Mouse (Mus musculus): ENCODE data around the gene Msx3. TPM values are rescaled to one million over a fixed set of nuclear protein-coding genes. Genes with fewer than 3 reads are reported as not detected.
A peak's percentile ranks its signal among the peaks of the same experiment; 100 is the strongest.

The Msx3 gene
- total RNA-seq (2017) = not detected in 2 replicates

DNA sequence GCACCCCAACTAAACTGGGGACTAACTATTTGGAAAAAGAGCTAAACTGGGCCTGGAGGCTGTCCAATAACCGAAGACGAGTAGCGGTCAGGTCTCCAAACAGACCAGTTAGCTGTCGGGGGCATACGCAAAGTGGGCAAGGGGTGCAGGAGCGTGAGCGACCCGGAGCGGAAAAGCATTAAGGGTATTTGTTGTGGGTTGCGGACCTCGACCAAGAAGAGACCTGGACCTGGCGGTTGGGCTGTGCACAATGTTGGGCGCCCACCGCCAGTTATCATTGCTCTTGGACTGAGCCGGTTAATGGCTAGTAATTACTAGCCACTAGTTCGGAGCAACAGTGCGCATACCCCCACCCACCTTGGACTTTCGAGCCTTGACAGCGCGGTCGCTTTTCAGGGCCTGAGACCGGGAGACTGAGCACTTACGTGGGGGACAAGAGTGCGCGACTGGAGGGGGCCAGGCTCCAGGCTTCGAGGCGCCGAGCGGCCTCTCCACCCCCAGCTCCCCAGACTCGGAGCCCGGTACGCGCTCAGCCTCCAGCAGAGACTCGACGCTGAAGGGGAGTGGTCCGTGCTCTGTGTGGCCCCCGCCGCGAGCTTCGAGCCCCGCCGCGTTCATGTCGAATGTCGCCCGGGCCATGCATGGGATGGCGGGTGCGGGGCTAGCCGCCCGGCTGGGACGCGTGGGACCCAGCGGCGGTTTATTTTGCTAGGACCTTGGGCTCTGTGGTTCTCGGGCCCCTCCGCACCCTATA lies at the start of gene Msx3:
Gene Msx3, minus strand, starts transcription at position 729 of the 754 bp plus-strand sequence.
- peak in 1 of 2 experiments; percentile 10; a peak in 1 of 4 replicates for ATAC-seq (replicated peaks in 1 of 2; ENCODE audit: insufficient read depth in 1 of 2, low FRiP score in 2 of 2, low TSS enrichment in 1 of 2, low read depth in 1 of 2, poor library complexity in 2 of 2, severe bottlenecking in 2 of 2)

DNA sequence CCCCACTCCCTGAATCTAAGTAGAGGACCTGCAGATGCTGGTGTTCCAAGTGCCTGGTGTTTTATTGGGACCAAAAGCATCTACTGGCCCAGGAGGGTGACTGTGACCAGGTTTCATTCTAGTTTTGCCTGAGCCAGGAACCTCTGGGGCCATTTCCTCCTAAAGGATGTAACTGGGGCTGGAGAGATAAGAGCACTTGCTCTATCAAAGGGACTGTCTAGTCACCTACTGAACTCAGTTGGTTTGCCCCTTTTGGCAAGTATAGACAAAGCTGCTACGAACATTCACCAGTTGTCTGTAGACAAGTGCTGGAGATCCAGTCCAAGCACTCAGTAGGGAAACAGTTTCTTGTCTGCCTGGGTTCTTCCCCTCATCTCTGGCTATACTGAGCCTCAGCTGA lies 49.6 kb upstream of the Msx3 start:
- ATAC-seq (replicated peaks in 1 of 2; ENCODE audit: insufficient read depth in 1 of 2, low FRiP score in 2 of 2, low TSS enrichment in 1 of 2, low read depth in 1 of 2, poor library complexity in 2 of 2, severe bottlenecking in 2 of 2) = no peak

DNA sequence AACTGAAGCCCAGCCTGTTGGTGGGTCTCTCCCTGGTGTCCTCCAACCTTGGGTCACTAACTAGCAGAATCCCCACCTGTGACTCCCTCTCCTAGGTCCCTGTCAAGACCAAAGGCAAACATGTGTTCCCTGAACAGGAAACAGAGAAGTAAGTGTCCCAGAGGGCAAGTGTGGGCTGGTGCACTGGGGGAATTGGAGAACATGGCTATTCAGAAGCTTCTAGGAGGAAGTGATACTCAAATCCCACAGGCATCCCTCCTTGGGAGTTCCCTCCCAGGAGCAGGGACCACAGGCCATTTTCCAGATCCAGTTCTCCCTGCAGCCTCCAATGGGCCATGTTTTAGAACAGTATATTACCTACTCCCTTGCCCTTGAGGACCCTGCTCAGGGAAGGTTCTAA lies 47.2 kb upstream of the Msx3 start:
- no peak for ATAC-seq (replicated peaks in 1 of 2; ENCODE audit: insufficient read depth in 1 of 2, low FRiP score in 2 of 2, low TSS enrichment in 1 of 2, low read depth in 1 of 2, poor library complexity in 2 of 2, severe bottlenecking in 2 of 2)

DNA sequence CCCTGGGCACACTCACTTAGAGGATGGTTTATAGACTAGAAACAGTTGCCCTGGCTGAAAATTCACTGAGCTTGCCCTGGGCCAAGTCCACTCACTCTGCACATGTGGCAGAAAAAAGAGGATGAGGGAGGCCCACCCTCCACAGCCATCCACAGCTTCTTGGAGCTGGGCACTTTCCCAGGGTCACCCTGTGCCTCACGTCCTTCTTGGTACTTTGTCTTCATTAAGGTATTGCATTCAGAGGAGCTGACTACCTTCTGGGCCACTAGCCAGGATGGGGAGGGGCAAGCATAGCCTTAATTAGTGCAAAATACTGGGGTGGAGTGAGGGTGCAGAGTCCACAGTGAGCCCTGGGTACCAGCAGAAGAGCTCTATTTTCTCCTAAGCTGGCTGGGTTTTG lies 46.7 kb upstream of the Msx3 start:
- ATAC-seq (replicated peaks in 1 of 2; ENCODE audit: insufficient read depth in 1 of 2, low FRiP score in 2 of 2, low TSS enrichment in 1 of 2, low read depth in 1 of 2, poor library complexity in 2 of 2, severe bottlenecking in 2 of 2) = no peak

DNA sequence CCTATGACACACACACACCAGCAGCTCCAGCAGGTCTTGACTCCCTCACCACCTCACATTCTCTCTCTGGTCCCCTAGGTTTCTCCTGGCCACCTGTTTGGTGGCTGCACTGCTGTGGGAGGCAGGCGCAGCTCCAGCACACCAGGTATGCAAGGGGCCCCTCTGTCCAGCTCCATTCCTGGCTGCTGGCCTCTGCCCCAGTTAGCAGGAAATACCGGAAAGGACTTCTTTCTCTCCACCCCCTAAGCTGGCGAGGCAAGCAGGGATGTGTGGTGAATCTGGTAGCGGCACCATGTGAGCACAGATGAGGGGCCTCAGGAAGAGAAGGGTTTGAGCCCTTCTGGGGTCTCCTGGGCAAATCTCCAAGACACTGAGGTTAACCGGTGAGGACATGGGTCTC lies 46.1 kb upstream of the Msx3 start:
- no peak for ATAC-seq (replicated peaks in 1 of 2; ENCODE audit: insufficient read depth in 1 of 2, low FRiP score in 2 of 2, low TSS enrichment in 1 of 2, low read depth in 1 of 2, poor library complexity in 2 of 2, severe bottlenecking in 2 of 2)

DNA sequence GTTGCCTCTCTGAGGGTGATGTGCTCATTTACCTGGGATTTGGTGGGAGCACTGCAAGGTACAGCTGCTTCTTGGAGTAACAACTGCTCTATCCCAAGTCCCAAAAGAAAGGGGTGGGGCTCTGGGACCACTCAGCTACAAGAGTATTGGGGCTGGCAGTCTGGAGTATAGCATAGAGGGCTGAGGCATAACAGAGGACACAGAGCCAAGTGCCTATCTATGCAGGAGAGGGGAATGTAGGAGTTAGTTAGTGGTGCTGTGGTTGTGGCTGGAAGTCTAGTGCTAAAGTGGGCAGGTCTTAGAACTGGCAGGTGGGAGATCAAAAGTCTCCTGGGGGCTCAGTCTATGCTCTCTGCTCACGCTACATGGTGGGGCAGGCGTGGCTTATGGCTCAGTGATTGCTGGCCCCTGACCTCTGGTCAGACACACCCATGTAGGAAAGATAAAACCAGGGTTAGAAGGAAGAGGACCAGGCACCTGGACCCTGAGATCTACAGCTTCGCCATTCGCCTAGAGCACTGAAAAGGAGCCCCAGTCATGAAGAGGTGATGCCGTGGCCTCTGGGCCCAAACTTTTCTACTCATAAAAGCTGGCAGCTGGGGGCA lies 44.1 kb upstream of the Msx3 start, which contains the start of gene Prap1:
Gene Prap1, plus strand, starts transcription at position 472 of the 605 bp plus-strand sequence.
- ATAC-seq (replicated peaks in 1 of 2; ENCODE audit: insufficient read depth in 1 of 2, low FRiP score in 2 of 2, low TSS enrichment in 1 of 2, low read depth in 1 of 2, poor library complexity in 2 of 2, severe bottlenecking in 2 of 2) = no peak

DNA sequence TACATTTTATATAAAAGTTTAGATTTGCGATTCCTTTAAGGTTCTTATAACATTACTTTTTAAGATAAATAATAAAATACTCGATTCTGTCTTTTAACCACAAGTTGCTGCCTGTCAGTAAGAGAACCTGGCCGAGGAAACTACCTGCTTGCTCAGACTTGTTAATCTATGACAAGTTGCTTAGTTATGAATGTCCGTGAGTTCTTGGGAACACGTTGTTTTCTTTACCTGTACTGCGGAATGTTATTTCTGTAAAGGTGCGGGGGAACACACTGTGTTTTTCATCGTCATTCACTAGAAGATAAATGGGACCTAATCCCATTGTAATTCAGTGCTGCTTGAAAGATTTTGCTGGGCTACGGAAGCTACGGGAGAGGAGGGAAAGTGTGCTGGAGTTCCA lies 41.7 kb upstream of the Msx3 start:
- ATAC-seq (replicated peaks in 1 of 2; ENCODE audit: insufficient read depth in 1 of 2, low FRiP score in 2 of 2, low TSS enrichment in 1 of 2, low read depth in 1 of 2, poor library complexity in 2 of 2, severe bottlenecking in 2 of 2) = no peak

DNA sequence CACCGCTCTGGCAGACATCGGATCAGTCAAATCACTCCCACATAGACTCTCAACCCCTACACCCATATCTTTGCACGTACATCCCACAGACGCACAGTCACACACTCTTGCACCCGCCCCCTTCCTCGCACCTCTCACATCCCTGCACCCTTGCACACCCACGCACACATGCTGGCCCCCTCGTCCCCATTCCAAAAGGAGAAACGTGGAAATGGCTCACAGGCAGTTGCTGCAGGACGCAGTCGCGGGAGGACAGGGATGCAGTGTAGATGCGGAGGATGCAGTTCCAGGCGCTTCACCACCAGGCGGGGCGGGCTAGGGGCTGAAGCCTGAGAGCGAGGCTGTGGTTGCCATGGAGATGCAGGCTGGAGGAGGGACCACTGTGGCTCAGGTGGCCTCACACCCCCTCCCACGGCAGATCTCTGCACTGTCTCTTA lies 33.4 kb upstream of the Msx3 start, which contains the start of gene Caly:
Gene Caly, minus strand, starts transcription at position 307 of the 437 bp plus-strand sequence.
- ATAC-seq (replicated peaks in 1 of 2; ENCODE audit: insufficient read depth in 1 of 2, low FRiP score in 2 of 2, low TSS enrichment in 1 of 2, low read depth in 1 of 2, poor library complexity in 2 of 2, severe bottlenecking in 2 of 2) = peak; percentile 54 to 55; a peak in 3 of 4 replicates

DNA sequence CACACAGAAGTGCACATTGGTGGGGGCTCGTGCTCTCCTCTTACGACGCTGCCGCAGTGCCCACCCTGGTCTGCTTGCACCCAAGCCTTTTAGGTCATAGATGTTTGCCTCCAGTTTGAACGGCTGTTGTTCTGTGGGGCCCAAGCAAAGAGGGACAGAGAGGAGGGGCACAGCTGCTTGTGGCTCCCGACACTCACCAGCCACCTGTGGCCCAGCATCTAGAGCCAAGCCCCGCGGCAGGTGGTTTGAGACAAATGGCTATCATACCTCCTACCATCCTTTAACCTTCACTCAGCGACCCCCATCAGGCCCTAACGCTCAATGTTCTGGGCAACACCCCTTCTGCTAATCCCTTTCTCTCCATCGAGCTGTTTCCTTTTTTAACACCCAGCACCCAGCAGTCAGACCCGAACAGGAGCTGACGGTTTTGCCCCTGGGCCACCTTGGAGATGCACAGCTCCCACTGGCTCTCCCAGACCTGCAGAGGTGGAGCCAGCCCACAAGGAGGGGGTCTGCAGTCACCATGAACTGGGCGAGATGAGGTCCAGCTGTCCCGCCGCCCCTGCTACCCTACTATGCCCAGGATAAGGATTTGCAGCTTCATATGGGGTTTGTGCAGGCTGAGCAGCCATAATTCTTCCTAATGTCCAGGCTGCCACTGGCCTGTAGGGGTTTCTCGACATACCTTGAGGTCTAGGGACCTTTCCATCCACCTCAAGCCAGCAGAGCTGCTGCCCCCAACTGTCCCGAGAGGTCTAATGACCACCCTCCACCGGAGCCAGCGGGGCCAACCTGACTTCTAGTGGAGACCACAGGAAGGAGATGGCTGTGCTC lies 32.7 kb upstream of the Msx3 start:
- no peak for ATAC-seq (replicated peaks in 1 of 2; ENCODE audit: insufficient read depth in 1 of 2, low FRiP score in 2 of 2, low TSS enrichment in 1 of 2, low read depth in 1 of 2, poor library complexity in 2 of 2, severe bottlenecking in 2 of 2)

DNA sequence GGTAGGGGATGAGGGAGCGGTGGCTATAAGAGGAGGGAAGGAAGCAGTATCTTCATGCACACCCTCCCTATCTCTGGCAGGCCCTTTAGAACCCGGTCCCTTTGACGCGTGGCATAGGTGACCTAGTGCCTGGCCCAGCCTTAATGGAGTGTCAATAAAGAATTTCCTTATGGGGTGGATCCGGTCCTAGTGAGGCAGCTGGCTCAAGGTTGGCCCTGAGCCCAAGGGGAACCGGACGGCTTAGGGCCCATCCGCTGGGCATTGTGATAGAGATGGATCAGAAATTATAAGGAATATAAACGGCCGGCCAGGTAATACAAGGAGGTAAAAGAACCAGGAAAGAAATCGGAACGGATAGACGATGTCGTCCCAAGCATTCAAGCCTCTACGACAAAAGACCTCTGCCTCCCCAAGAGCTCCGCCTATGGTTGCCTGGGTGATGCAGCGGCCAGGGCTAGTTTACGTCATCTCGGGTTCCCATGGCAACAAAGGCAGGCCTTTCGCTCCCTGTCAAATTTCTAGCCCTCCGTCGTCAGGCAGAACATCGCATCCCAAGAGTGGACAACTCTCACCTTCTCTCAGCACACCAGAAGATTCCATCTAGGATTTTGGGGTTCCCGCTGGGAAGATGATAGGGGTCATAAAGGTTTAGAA lies 31.7 kb upstream of the Msx3 start:
- ATAC-seq (replicated peaks in 1 of 2; ENCODE audit: insufficient read depth in 1 of 2, low FRiP score in 2 of 2, low TSS enrichment in 1 of 2, low read depth in 1 of 2, poor library complexity in 2 of 2, severe bottlenecking in 2 of 2) = peak; percentile 50; a peak in 3 of 4 replicates

DNA sequence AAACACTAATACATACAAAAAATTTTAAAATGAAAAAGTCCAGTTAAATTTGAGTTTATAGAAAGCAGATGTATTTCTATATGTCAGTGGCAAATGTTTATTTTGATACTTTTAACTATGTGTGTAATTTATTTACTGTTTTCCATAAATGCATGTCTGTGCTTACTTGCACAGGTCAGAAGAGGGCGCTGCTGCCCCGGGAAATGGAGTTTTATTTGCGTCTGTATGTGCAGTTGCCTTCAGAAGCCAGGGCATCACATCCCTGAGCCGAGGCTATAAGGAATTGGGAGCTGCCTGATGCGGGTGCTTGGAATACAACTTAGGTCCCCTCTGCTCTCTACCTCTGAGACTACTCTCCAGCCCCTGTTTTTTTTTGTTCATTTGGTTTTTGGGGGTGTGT lies 29.8 kb upstream of the Msx3 start:
- ATAC-seq (replicated peaks in 1 of 2; ENCODE audit: insufficient read depth in 1 of 2, low FRiP score in 2 of 2, low TSS enrichment in 1 of 2, low read depth in 1 of 2, poor library complexity in 2 of 2, severe bottlenecking in 2 of 2) = peak; percentile 42 to 63; a peak in 2 of 4 replicates

DNA sequence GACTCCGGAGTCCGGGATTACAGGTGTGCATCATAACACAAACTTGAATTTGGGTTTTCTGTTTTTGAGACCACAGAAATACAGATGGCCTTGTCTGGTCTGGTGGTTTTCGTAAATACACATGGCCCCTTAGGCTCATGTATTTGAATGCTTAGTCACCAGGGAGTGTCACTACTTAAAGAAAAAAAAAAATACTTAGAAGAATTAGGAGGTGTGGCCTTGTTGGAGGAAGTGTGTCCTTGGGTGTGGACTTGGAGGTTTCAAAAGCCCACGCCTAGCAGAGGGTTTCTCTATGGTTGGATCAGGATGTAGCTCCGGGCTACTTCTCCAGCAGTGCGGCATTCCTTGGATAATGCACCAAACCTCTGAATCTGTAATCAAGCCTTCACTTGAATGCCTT lies 28.8 kb upstream of the Msx3 start:
- ATAC-seq (replicated peaks in 1 of 2; ENCODE audit: insufficient read depth in 1 of 2, low FRiP score in 2 of 2, low TSS enrichment in 1 of 2, low read depth in 1 of 2, poor library complexity in 2 of 2, severe bottlenecking in 2 of 2) = no peak

DNA sequence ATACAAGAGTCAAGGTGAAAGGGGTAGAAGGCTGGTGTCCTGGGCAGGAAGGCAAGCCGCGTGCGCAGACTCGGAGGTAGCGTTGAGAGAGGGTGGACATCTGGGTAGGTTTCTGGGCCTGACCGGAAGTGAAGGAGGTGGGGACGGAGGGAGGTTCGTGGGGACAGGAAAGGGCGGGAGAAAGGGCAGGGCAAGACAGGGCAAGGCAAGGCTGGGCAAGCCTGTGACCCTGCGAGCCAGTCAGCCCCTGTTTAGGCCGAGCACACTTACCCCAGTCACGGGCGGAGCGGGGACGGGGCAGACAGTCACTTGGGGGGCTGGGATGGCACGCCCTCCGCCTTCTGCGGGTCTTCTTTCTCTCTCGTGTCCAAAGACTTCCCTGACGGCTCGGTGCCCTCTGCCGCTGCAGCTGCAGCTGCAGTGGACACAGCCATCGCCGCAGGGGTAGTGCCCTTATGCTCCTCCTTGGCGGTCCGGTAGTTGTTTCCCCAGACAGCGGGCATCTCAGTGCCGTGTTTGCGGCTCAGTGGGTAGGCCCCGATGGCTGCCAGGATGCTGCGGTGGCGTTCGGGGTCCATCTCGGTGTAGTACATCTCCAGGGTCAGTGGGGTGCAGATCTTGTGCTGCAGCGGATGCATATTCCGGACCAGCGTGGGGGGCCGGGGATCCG lies 21.3 kb upstream of the Msx3 start:
- ATAC-seq (replicated peaks in 1 of 2; ENCODE audit: insufficient read depth in 1 of 2, low FRiP score in 2 of 2, low TSS enrichment in 1 of 2, low read depth in 1 of 2, poor library complexity in 2 of 2, severe bottlenecking in 2 of 2) = 0 out of 4 replicates have a peak, but pooled peaks of 1 of the 2 experiments have one; percentile 22

DNA sequence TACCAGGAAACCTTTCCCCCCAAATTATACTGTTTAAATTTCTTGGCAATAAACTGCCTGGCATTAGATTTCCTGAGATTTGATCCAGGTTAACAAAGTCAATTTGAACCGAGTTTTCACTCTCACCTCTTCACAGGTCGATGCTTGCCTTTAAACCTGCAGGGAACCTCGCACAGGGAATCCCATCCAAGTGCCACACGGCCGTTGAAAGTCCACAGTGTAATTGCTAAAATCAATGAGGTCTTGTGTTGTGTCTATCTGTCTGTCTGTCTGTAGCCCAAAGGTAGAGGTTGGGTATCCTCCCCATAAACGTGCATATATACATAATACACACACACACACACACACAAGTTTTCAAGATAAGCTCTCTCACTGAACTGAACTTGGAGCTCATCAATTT lies 18.5 kb upstream of the Msx3 start:
- no peak for ATAC-seq (replicated peaks in 1 of 2; ENCODE audit: insufficient read depth in 1 of 2, low FRiP score in 2 of 2, low TSS enrichment in 1 of 2, low read depth in 1 of 2, poor library complexity in 2 of 2, severe bottlenecking in 2 of 2)

DNA sequence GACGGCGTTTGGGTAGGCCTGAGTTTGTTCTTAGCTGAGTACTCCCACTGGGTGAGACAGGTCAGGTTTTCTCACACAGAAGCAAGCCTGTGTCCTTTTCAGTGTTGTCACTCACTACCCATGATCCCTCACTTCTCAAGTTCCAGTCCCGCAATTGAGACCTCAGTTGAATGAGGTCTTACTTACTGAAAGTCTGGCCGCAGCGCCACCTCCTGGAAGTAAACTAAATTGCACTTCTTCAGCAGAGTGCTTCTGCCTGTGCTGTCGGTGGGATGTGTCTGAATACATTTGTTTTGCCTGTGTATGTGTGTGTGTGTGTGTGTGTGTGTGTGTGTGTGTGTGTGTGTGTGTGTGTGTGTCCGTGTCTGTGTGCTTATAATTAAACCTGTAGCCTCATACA lies 14.2 kb upstream of the Msx3 start:
- peak; percentile 60 to 67; a peak in 2 of 4 replicates for ATAC-seq (replicated peaks in 1 of 2; ENCODE audit: insufficient read depth in 1 of 2, low FRiP score in 2 of 2, low TSS enrichment in 1 of 2, low read depth in 1 of 2, poor library complexity in 2 of 2, severe bottlenecking in 2 of 2)

DNA sequence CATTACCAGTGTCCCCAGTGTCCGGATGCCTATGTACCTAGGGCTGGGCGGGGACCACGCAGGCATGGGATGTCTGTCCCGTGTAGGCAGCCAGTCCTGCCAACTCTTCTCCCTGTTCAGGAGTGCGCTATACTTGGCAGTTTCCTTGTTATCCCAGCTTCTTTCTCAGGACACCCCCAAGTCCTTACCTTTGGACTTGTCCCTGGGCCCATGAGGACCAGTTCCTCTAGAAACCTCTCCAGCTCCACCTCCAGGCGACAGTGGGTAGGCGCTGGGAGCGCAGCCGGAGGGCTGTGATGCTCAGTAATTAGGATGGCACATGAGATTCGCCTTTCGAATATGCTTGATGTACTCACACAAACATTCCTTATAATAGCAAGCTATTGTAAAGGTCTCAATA lies 13.4 kb upstream of the Msx3 start:
- peak in 1 of 2 experiments; percentile 41; a peak in 1 of 4 replicates for ATAC-seq (replicated peaks in 1 of 2; ENCODE audit: insufficient read depth in 1 of 2, low FRiP score in 2 of 2, low TSS enrichment in 1 of 2, low read depth in 1 of 2, poor library complexity in 2 of 2, severe bottlenecking in 2 of 2)

DNA sequence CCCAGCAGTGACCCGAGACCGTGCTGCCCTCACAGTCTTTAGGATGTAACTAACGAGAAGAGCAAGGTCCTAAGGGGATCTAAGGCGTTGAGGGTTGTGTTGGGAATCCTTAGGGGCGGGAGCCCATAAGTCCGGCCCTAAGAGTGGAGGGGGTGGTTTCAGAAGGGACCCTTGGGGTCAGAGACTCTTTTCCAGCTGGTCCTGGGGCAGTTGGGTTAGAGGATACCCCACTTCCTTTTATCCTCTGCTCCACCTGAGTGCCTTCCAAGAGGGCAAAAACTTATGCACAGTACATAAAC lies 12.9 kb upstream of the Msx3 start:
- ATAC-seq (replicated peaks in 1 of 2; ENCODE audit: insufficient read depth in 1 of 2, low FRiP score in 2 of 2, low TSS enrichment in 1 of 2, low read depth in 1 of 2, poor library complexity in 2 of 2, severe bottlenecking in 2 of 2) = no peak

Data from hematopoietic stem cell, adult 5-6 weeks (primary cell).